Mouse (Mus musculus) testis, adult 2 months (tissue): ENCODE data around the gene Pigt.

Source experiments
- CTCF ChIP-seq: fragments of 200-500 bp; IDR thresholded peaks from 2 replicates; pipeline ENCODE4 v1.5.1; 2012; ENCODE audit warnings: low read depth, mild to moderate bottlenecking, inconsistent platforms, low read length, moderate library complexity; ENCODE audit not compliant: control insufficient read depth, insufficient read depth, insufficient replicate concordance
- POLR2A ChIP-seq: fragments of 200-500 bp; IDR thresholded peaks from 2 replicates; pipeline ENCODE4 v1.6.1; 2012; ENCODE audit warnings: low read depth, mild to moderate bottlenecking, inconsistent platforms, low read length, moderate library complexity; ENCODE audit not compliant: control insufficient read depth

GRCm38 (mm10) chr2:164520782-164521181 lies 23.5 kb downstream of the Pigt start:
- TF ChIP-seq CTCF, result peak; percentile 70; the same call in 1 of the 2 replicates
- TF ChIP-seq POLR2A, result no peak
